Mouse (Mus musculus) heart, postnatal 0 days (tissue): ENCODE data around the gene Dock1.

Experiments
- CTCF ChIP-seq: IDR thresholded peaks from 2 replicates; pipeline ENCODE4 v1.5.1; 2016; ENCODE audit warnings: antibody characterized with exemption, control low read depth, low read depth
- EP300 ChIP-seq: IDR thresholded peaks from 2 replicates; pipeline ENCODE4 v1.6.1; 2016; ENCODE audit warnings: antibody characterized with exemption, low read depth

DNA sequence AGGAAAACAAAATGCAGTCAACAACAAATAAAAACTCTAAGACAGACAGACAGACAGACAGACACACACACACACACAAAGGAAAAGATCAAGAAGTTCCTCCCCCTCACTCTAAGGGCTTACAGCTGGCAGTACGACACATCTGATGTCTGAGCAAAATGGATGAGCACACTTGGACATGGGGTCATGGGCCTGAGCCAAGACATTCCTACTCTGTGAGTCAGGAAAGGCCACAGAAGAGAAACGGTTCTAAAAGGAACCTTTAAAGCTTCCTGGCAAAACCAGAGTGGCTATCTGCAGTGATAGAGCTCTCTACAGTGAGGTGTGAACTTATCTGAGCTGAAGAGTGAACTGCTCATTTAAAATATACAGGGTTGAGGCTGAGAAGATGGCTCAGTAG lies 542.1 kb downstream of the Dock1 start:
- TF ChIP-seq CTCF (no peak), EP300 (no peak)
